Mouse (Mus musculus) midbrain, embryonic 12.5 days (tissue): ENCODE measurements around the gene Optn. TPM values are rescaled to one million over a fixed set of nuclear protein-coding genes. Genes with fewer than 3 reads are reported as not detected.
"Not testable (repeated sequence)": the region's sequence is repeated elsewhere in the genome, so short reads cannot be mapped to it uniquely, and the experiment has no call there.

Experiments used
- ATAC-seq: fragments of 200-750 bp; cut with Nextera tagmentation; 2 replicates; pipeline ENCODE4 v1.8.0; 2017; ENCODE audit warnings: low read depth, moderate TSS enrichment, moderate library complexity; ENCODE audit not compliant: low FRiP score
- H3K27ac ChIP-seq: fragments of 300-500 bp; sonication (generic); replicated peaks from 2 replicates; pipeline ENCODE4 v1.5.1; 2016; ENCODE audit warnings: mild to moderate bottlenecking
- H3K27me3 ChIP-seq: fragments of 300-500 bp; sonication (generic); 2 replicates; pipeline ENCODE4 v1.6.1; 2016; ENCODE audit warnings: mild to moderate bottlenecking
- H3K36me3 ChIP-seq: fragments of 300-500 bp; sonication (generic); 2 replicates; pipeline ENCODE4 v1.6.1; 2016
- H3K4me1 ChIP-seq: fragments of 300-500 bp; sonication (generic); 2 replicates; pipeline ENCODE4 v1.6.1; 2016
- H3K4me2 ChIP-seq: fragments of 300-500 bp; sonication (generic); replicated peaks from 2 replicates; pipeline ENCODE4 v1.6.1; 2016; ENCODE audit warnings: mild to moderate bottlenecking, moderate library complexity
- H3K4me3 ChIP-seq: fragments of 300-500 bp; sonication (generic); 2 replicates; pipeline ENCODE4 v1.5.1; 2016; ENCODE audit warnings: mild to moderate bottlenecking
- H3K9ac ChIP-seq: fragments of 300-500 bp; sonication (generic); replicated peaks from 2 replicates; pipeline ENCODE4 v1.6.1; 2016; ENCODE audit warnings: mild to moderate bottlenecking, moderate library complexity
- H3K9me3 ChIP-seq: fragments of 300-500 bp; sonication (generic); 2 replicates; pipeline ENCODE4 v1.6.1; 2016; ENCODE audit warnings: mild to moderate bottlenecking
- WGBS: fragments of 180-500 bp; shearing (Covaris S2); methylation state at CpG from one replicate; pipeline ENCODE4 v1.1.7; 2016; 5-methylcytosine and 5-hydroxymethylcytosine counted together
- polyA plus RNA-seq: library from polyadenylated mRNA; unstranded; fragments of >200 nt; fragmentation: Nextera tagmentation; extraction: Ambion mirVana; gene quantifications from 2 replicates; pipeline ENCODE4 v1.2.1, GENCODE M21; 2016

The Optn gene
- polyA plus RNA-seq, 1 experiment from 2014 or later = 4.2 TPM

DNA sequence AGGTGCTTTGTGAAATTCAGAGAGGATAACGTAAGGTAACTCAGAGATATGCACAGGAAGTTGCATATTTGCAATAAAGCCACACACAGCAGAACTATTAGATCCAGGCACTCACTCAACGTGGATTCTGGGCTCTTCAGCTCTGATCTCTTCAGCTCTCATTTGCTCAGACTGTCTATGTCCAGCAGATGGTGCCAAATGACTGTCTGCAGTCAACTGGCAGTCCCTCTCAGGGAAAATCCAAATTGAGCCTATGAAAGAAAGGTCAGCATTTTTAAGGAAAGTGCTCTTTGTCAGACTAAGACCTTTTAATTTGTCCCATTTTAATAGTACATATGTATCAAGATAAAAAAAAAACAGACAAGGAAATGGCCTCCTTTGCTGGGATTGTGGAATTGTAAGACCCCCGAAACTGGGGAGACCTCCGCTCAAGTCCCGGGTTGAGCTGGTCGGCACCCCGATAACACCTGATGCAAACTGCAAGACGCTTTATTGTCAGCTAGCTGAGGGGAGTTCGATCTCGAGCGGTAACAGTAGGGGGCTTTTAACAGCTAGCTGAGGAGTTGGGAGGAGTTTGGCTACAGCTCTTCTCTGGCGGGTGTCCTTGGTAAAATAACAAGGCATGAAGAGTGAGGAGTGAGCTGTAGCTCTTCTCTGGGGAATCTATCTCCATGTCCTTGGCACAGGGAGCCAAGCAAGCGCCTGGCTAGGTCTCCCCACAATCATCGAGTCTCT lies 16.4 kb upstream of the Optn start:
- Histone ChIP-seq H3K27me3 (no peaks in the 10 kb centered on the region), H3K9ac (no peak overlapping the region), H3K27ac (no peak overlapping the region), H3K36me3 (no peaks in the 10 kb centered on the region), H3K4me3 (peak overlapping the region; percentile 33), H3K9me3 (no peaks in the 10 kb centered on the region), H3K4me1 (peaks cover 6% of the 10 kb centered on the region; the same call in 1 of the 2 replicates), H3K4me2 (peak overlapping the region; percentile 55)
- 6% methylated on average over 14 of the region's 14 CpGs for WGBS
- peak; percentile 52; the same call in 1 of the 2 replicates for ATAC-seq

DNA sequence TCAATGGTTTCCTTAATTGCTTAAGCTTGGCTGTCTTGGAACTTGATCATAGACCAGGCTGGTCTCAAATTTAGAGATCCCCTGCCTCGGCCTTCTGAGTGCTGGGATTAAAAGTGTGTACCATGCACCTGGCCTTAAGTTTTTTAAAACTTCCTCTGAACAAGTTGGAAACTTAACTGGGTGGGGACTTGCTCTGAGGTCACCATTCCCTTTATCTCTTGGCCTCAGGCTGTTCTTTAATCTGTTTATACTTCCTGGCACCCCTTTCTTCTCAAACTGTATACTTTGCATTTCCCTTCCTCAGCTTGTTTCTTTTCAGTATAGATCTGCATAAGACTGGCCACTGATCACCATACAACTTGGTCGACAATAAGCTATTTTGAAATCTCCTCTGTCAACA lies 14.1 kb upstream of the Optn start:
- peaks cover 6% of the 10 kb centered on the region; the same call in 1 of the 2 replicates for H3K4me1 ChIP-seq
- no peaks in the 10 kb centered on the region for H3K36me3 ChIP-seq
- 65% methylated on average over 2 of the region's 2 CpGs for WGBS
- no peaks in the 10 kb centered on the region for H3K9me3 ChIP-seq
- no peak overlapping the region for H3K4me2 ChIP-seq
- H3K9ac ChIP-seq = no peak overlapping the region
- H3K27me3 ChIP-seq = no peaks in the 10 kb centered on the region
- no peak for ATAC-seq
- H3K27ac ChIP-seq = no peak overlapping the region
- no peak overlapping the region for H3K4me3 ChIP-seq

GRCm38 (mm10) chr2:5077490-5077889 lies 13.6 kb upstream of the Optn start:
- peaks cover 6% of the 10 kb centered on the region; the same call in 1 of the 2 replicates for H3K4me1 ChIP-seq
- no peak overlapping the region for H3K27ac ChIP-seq
- no peak overlapping the region for H3K4me2 ChIP-seq
- ATAC-seq = no peak
- H3K36me3 ChIP-seq = no peaks in the 10 kb centered on the region
- no peaks in the 10 kb centered on the region for H3K27me3 ChIP-seq
- H3K9ac ChIP-seq = no peak overlapping the region
- WGBS = 79% methylated on average over 2 of the region's 2 CpGs
- H3K4me3 ChIP-seq = no peak overlapping the region
- no peaks in the 10 kb centered on the region for H3K9me3 ChIP-seq

- Histone ChIP-seq H3K36me3 (no peaks in the 10 kb centered on the region), H3K9ac (no peak overlapping the region), H3K4me1 (peaks cover 6% of the 10 kb centered on the region; the same call in 1 of the 2 replicates), H3K9me3 (no peaks in the 10 kb centered on the region), H3K4me2 (no peak overlapping the region), H3K4me3 (no peak overlapping the region), H3K27ac (no peak overlapping the region), H3K27me3 (no peaks in the 10 kb centered on the region)
- no peak for ATAC-seq
Measured at GRCm38 (mm10) chr2:5075856-5076255, 12.0 kb upstream of the Optn start.

DNA sequence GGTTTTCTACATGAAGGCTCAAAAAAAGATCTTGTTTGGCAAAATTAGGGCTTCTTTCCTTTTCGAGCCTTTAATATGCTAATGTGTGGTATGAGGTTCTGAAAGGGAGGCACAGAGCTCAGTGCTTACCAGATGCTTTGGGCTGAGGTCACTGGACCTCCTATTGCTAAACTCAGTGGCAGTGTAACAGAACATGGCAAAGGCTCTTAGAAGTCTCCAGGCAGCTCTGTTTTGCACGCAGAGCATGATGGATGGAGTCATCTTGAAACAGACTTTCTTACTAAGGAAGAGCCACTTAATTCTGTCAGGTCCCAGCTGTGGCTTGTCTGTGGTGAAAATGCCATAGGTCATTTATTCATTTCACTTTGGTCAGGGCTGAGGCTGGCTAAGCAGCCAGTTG lies 11.6 kb upstream of the Optn start:
- Histone ChIP-seq H3K4me1 (peaks cover 2% of the 10 kb centered on the region; the same call in 1 of the 2 replicates), H3K36me3 (no peaks in the 10 kb centered on the region), H3K4me3 (no peak overlapping the region), H3K9ac (no peak overlapping the region), H3K9me3 (no peaks in the 10 kb centered on the region), H3K27ac (no peak overlapping the region), H3K4me2 (no peak overlapping the region), H3K27me3 (no peaks in the 10 kb centered on the region)
- no peak for ATAC-seq
- 67% methylated on average over 2 of the region's 2 CpGs for WGBS

- Histone ChIP-seq H3K36me3 (no peaks in the 10 kb centered on the region), H3K9ac (no peak overlapping the region), H3K27me3 (no peaks in the 10 kb centered on the region), H3K4me1 (no peaks in the 10 kb centered on the region), H3K9me3 (no peaks in the 10 kb centered on the region), H3K4me2 (no peak overlapping the region), H3K27ac (no peak overlapping the region), H3K4me3 (no peak overlapping the region)
- no peak for ATAC-seq
- WGBS = 93% methylated on average over 3 of the region's 3 CpGs
Measured at GRCm38 (mm10) chr2:5073785-5074184, 9.9 kb upstream of the Optn start.

GRCm38 (mm10) chr2:5067951-5068350 lies 4.1 kb upstream of the Optn start:
- 84% methylated on average over 4 of the region's 4 CpGs for WGBS
- no peaks in the 10 kb centered on the region for H3K36me3 ChIP-seq

DNA sequence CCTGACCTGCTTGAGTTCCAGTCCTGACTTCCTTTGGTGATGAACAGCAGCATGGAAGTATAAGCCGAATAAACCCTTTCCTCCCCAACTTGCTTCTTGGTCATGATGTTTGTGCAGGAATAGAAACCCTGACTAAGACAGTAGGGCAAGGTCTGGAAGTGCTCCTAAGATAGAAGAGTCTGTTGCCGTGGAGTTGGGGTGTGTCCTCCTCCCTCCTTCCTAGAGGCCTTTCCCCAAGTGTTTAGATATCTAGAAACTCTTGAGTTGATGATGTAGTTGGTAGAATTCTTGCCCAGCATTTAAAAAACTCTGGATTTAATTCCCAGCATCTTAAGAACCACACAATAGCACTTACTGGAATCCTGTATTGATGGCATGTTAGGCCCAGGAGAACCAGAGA lies 3.4 kb upstream of the Optn start:
- peaks cover 13% of the 10 kb centered on the region for H3K4me1 ChIP-seq
- not testable (repeated sequence) for H3K4me3 ChIP-seq, ATAC-seq, H3K36me3 ChIP-seq, H3K9ac ChIP-seq, H3K9me3 ChIP-seq, H3K27ac ChIP-seq, H3K4me2 ChIP-seq
- WGBS = 91% methylated on average over 2 of the region's 2 CpGs
- peaks cover 23% of the 10 kb centered on the region for H3K27me3 ChIP-seq

More at GRCm38 (mm10) chr2:5067951-5068350, 4.1 kb upstream of the Optn start:
- peaks cover 13% of the 10 kb centered on the region for H3K4me1 ChIP-seq
- H3K4me3 ChIP-seq = no peak overlapping the region
- H3K27ac ChIP-seq = no peak overlapping the region
- H3K27me3 ChIP-seq = peaks cover 16% of the 10 kb centered on the region
- no peak overlapping the region for H3K9ac ChIP-seq
- no peaks in the 10 kb centered on the region for H3K9me3 ChIP-seq
- no peak for ATAC-seq
- H3K4me2 ChIP-seq = no peak overlapping the region

- WGBS = 42% methylated on average over 4 of the region's 4 CpGs
- peak overlapping the region; percentile 90 for H3K4me2 ChIP-seq
- no peak overlapping the region for H3K9ac ChIP-seq
- peaks cover 23% of the 10 kb centered on the region for H3K27me3 ChIP-seq
- H3K36me3 ChIP-seq = no peaks in the 10 kb centered on the region
- no peaks in the 10 kb centered on the region for H3K9me3 ChIP-seq
- H3K4me3 ChIP-seq = peak overlapping the region; percentile 61
- H3K27ac ChIP-seq = no peak overlapping the region
- peaks cover 13% of the 10 kb centered on the region for H3K4me1 ChIP-seq
- ATAC-seq = no peak; the same call in 1 of the 2 replicates
Measured at GRCm38 (mm10) chr2:5064247-5064646, 396 bp upstream of the Optn start.

GRCm38 (mm10) chr2:5062496-5063298 lies 1.2 kb downstream of the Optn start:
- Histone ChIP-seq H3K27me3 (peaks cover 23% of the 10 kb centered on the region), H3K9ac (no peak overlapping the region), H3K4me1 (peaks cover 13% of the 10 kb centered on the region), H3K9me3 (no peaks in the 10 kb centered on the region), H3K4me3 (peak overlapping the region; percentile 61), H3K27ac (no peak overlapping the region), H3K36me3 (no peaks in the 10 kb centered on the region), H3K4me2 (peak overlapping the region; percentile 90)
- ATAC-seq = no peak
- 54% methylated on average over 16 of the region's 16 CpGs for WGBS

GRCm38 (mm10) chr2:5061133-5061708 lies 2.6 kb downstream of the Optn start:
- Histone ChIP-seq H3K4me3 (no peak overlapping the region), H3K9ac (no peak overlapping the region), H3K4me1 (peaks cover 13% of the 10 kb centered on the region), H3K36me3 (no peaks in the 10 kb centered on the region), H3K4me2 (no peak overlapping the region), H3K9me3 (no peaks in the 10 kb centered on the region), H3K27me3 (peaks cover 23% of the 10 kb centered on the region), H3K27ac (no peak overlapping the region)
- WGBS = 81% methylated on average over 8 of the region's 8 CpGs
- no peak for ATAC-seq

- Histone ChIP-seq H3K27ac (no peak overlapping the region), H3K4me2 (no peak overlapping the region), H3K9me3 (no peaks in the 10 kb centered on the region), H3K36me3 (no peaks in the 10 kb centered on the region), H3K27me3 (peaks cover 23% of the 10 kb centered on the region), H3K4me3 (no peak overlapping the region), H3K4me1 (peaks cover 13% of the 10 kb centered on the region), H3K9ac (no peak overlapping the region)
- WGBS = 66% methylated on average over 4 of the region's 4 CpGs
- no peak for ATAC-seq
Measured at GRCm38 (mm10) chr2:5059997-5060396, 3.9 kb downstream of the Optn start.
